Mouse (Mus musculus) olfactory bulb, adult 2 months (tissue): Measurements from ENCODE around the gene Galnt9.

Experiments used
- CTCF ChIP-seq: fragments of 200-500 bp; IDR thresholded peaks from 2 replicates; pipeline ENCODE4 v1.5.1; 2012; ENCODE audit warnings: low read depth, mild to moderate bottlenecking, low read length, moderate library complexity; ENCODE audit not compliant: insufficient read depth
- POLR2A ChIP-seq: fragments of 200-500 bp; IDR thresholded peaks from 2 replicates; pipeline ENCODE4 v1.6.1; 2012; ENCODE audit warnings: mild to moderate bottlenecking, low read depth, low read length, moderate library complexity; ENCODE audit not compliant: insufficient read depth

GRCm38 (mm10) chr5:110587467-110587866 is 43.3 kb downstream of the Galnt9 start:
- TF ChIP-seq POLR2A (no peak), CTCF (no peak)
